Mouse (Mus musculus) CH12.LX (cell line): Measurements from ENCODE around the gene Slc46a2. TPM values are rescaled to one million over a fixed set of nuclear protein-coding genes. Genes with fewer than 3 reads are reported as not detected.

Experiments
- DNase-seq: peaks from one replicate; pipeline ENCODE4 v3.0.0-alpha.2; 2013; ENCODE audit errors: extremely low read depth
- H3K27ac ChIP-seq: 2 replicates; pipeline ENCODE4 v1.5.1; 2012; ENCODE audit warnings: low read depth, mild to moderate bottlenecking, control low read depth, moderate library complexity; ENCODE audit not compliant: insufficient read depth
- H3K27me3 ChIP-seq: replicated peaks from 2 replicates; pipeline ENCODE3; 2012; ENCODE audit warnings: inconsistent platforms
- H3K36me3 ChIP-seq, 2 experiments: replicated peaks in 1 of 2; 2 replicates each; pipeline versions ENCODE3 to v1.6.1; 2012; ENCODE audit warnings: inconsistent platforms in 1 of 2, low read length in 1 of 2, mild to moderate bottlenecking in 1 of 2, mixed read lengths in 1 of 2, moderate library complexity in 1 of 2; ENCODE audit not compliant: control insufficient read depth in 1 of 2, insufficient read depth in 1 of 2
- H3K4me1 ChIP-seq, 2 experiments: 2 replicates each; pipeline ENCODE4 v1.6.1; 2012; ENCODE audit warnings: inconsistent platforms in 1 of 2, moderate library complexity in 1 of 2; ENCODE audit not compliant: insufficient read depth in 2 of 2, control insufficient read depth in 1 of 2
- H3K4me2 ChIP-seq: 2 replicates; pipeline ENCODE4 v1.6.1; 2012; ENCODE audit warnings: low read depth, mild to moderate bottlenecking, control low read depth; ENCODE audit not compliant: poor library complexity, insufficient read depth, severe bottlenecking
- H3K4me3 ChIP-seq, 3 experiments: fragments of 150-350 bp in 1 of 3; sonication (generic) in 1 of 3; replicated peaks in 1 of 3; 2 replicates each; pipeline versions ENCODE3 to v1.5.1; 2011 to 2012; ENCODE audit warnings: low read depth in 2 of 3, low read length in 2 of 3, mild to moderate bottlenecking in 2 of 3, moderate library complexity in 2 of 3, control low read depth in 1 of 3, improper control_type of control experiment in 1 of 3, inconsistent platforms in 1 of 3, mixed read lengths in 1 of 3; ENCODE audit not compliant: poor library complexity in 1 of 3
- H3K79me2 ChIP-seq: replicated peaks from 2 replicates; pipeline ENCODE4 v1.6.1; 2012; ENCODE audit warnings: mild to moderate bottlenecking, moderate library complexity; ENCODE audit not compliant: control insufficient read depth, poor library complexity, insufficient read depth, severe bottlenecking; ENCODE audit errors: extremely low read depth
- H3K9ac ChIP-seq: 2 replicates; pipeline ENCODE4 v1.6.1; 2012; ENCODE audit warnings: low read depth, mild to moderate bottlenecking, control low read depth, moderate library complexity; ENCODE audit not compliant: insufficient read depth
- H3K9me3 ChIP-seq: replicated peaks from 2 replicates; pipeline ENCODE3; 2012; ENCODE audit warnings: low read length, inconsistent platforms, mixed read lengths
- BHLHE40 ChIP-seq: IDR thresholded peaks from 2 replicates; pipeline ENCODE4 v1.6.1; 2011; ENCODE audit warnings: mild to moderate bottlenecking, low read depth, low read length, improper control_type of control experiment
- CHD2 ChIP-seq: IDR thresholded peaks from 2 replicates; pipeline ENCODE4 v1.6.1; 2011; ENCODE audit warnings: low read length, improper control_type of control experiment
- CTCF ChIP-seq, 2 experiments: IDR thresholded peaks in 1 of 2; conservative IDR thresholded peaks in 1 of 2; 2 replicates each; pipeline ENCODE4 v1.5.1; 2011 to 2012; ENCODE audit warnings: low read depth in 2 of 2, low read length in 2 of 2, improper control_type of control experiment in 1 of 2, inconsistent platforms in 1 of 2, mild to moderate bottlenecking in 1 of 2, moderate library complexity in 1 of 2
- E2F4 ChIP-seq: IDR thresholded peaks from 2 replicates; pipeline ENCODE4 v1.6.1; 2011; ENCODE audit warnings: low read depth, low read length, improper control_type of control experiment; ENCODE audit not compliant: insufficient replicate concordance
- ELF1 ChIP-seq: IDR thresholded peaks from 2 replicates; pipeline ENCODE4 v1.6.1; 2014; ENCODE audit warnings: low read depth, mild to moderate bottlenecking, inconsistent platforms, low read length, improper control_type of control experiment
- EP300 ChIP-seq: IDR thresholded peaks from 2 replicates; pipeline ENCODE4 v1.6.1; 2011; ENCODE audit warnings: low read length, improper control_type of control experiment
- ETS1 ChIP-seq: conservative IDR thresholded peaks from 2 replicates; pipeline ENCODE4 v1.6.1; 2012; ENCODE audit warnings: low read depth, mild to moderate bottlenecking, inconsistent platforms, low read length, improper control_type of control experiment, moderate library complexity
- IRF4 ChIP-seq: IDR thresholded peaks from 2 replicates; pipeline ENCODE4 v1.6.1; 2014; ENCODE audit warnings: low read depth, mild to moderate bottlenecking, inconsistent platforms, low read length, improper control_type of control experiment
- JUN ChIP-seq: IDR thresholded peaks from 2 replicates; pipeline ENCODE4 v1.6.1; 2011; ENCODE audit warnings: low read depth, mild to moderate bottlenecking, low read length, improper control_type of control experiment, moderate library complexity; ENCODE audit not compliant: insufficient read depth
- JUND ChIP-seq: conservative IDR thresholded peaks from 2 replicates; pipeline ENCODE4 v1.6.1; 2011; ENCODE audit warnings: low read depth, low read length, improper control_type of control experiment
- KAT2A ChIP-seq: IDR thresholded peaks from 2 replicates; pipeline ENCODE4 v1.6.1; 2012; ENCODE audit warnings: low read length, improper control_type of control experiment, inconsistent platforms; ENCODE audit not compliant: insufficient replicate concordance
- MAFK ChIP-seq: IDR thresholded peaks from 2 replicates; pipeline ENCODE4 v1.6.1; 2011; ENCODE audit warnings: low read length, improper control_type of control experiment; ENCODE audit not compliant: insufficient replicate concordance
- MAZ ChIP-seq: IDR thresholded peaks from 2 replicates; pipeline ENCODE4 v1.6.1; 2012; ENCODE audit warnings: low read depth, mild to moderate bottlenecking, inconsistent platforms, low read length, improper control_type of control experiment, moderate library complexity
- MEF2A ChIP-seq: IDR thresholded peaks from 2 replicates; pipeline ENCODE4 v1.6.1; 2014; ENCODE audit warnings: low read depth, mild to moderate bottlenecking, inconsistent platforms, low read length, improper control_type of control experiment, borderline replicate concordance
- NELFE ChIP-seq: IDR thresholded peaks from 2 replicates; pipeline ENCODE4 v1.6.1; 2011; ENCODE audit warnings: low read depth, low read length, improper control_type of control experiment
- POLR2AphosphoS2 ChIP-seq: IDR thresholded peaks from 2 replicates; pipeline ENCODE4 v1.6.1; 2011; ENCODE audit warnings: low read depth, low read length, improper control_type of control experiment
- RCOR1 ChIP-seq: conservative IDR thresholded peaks from 2 replicates; pipeline ENCODE4 v1.6.1; 2012; ENCODE audit warnings: low read depth, mild to moderate bottlenecking, inconsistent platforms, low read length, improper control_type of control experiment
- SIN3A ChIP-seq: IDR thresholded peaks from 2 replicates; pipeline ENCODE4 v1.6.1; 2012; ENCODE audit warnings: low read length, improper control_type of control experiment, inconsistent platforms
- TBP ChIP-seq: conservative IDR thresholded peaks from 2 replicates; pipeline ENCODE4 v1.6.1; 2011; ENCODE audit warnings: low read depth, low read length, improper control_type of control experiment
- TCF12 ChIP-seq: IDR thresholded peaks from 2 replicates; pipeline ENCODE4 v1.6.1; 2014; ENCODE audit warnings: low read depth, mild to moderate bottlenecking, inconsistent platforms, low read length, improper control_type of control experiment
- UBTF ChIP-seq: IDR thresholded peaks from 2 replicates; pipeline ENCODE4 v1.6.1; 2012; ENCODE audit warnings: low read depth, mild to moderate bottlenecking, inconsistent platforms, low read length, improper control_type of control experiment, moderate library complexity
- USF1 ChIP-seq: IDR thresholded peaks from 2 replicates; pipeline ENCODE4 v1.6.1; 2014; ENCODE audit warnings: low read depth, mild to moderate bottlenecking, inconsistent platforms, low read length, improper control_type of control experiment
- USF2 ChIP-seq: conservative IDR thresholded peaks from 2 replicates; pipeline ENCODE4 v1.6.1; 2011; ENCODE audit warnings: low read depth, low read length, improper control_type of control experiment
- ZKSCAN1 ChIP-seq: IDR thresholded peaks from 2 replicates; pipeline ENCODE4 v1.6.1; 2012; ENCODE audit warnings: low read depth, inconsistent platforms, low read length, improper control_type of control experiment, borderline replicate concordance
- ZNF384 ChIP-seq: IDR thresholded peaks from 2 replicates; pipeline ENCODE4 v1.6.1; 2012; ENCODE audit warnings: low read depth, low read length, improper control_type of control experiment, inconsistent platforms
- dilution Hi-C: fragments of 300-500 bp; cut with MboI; formaldehyde crosslinking; loops from 2 replicates; pipeline ENCODE4 v1.14.3; 2020; ENCODE audit warnings: low sequenced_read_pairs; ENCODE audit not compliant: extremely low pct_unique_long_range_greater_than_20kb, extremely low pct_ligation_motif_present
- in situ Hi-C: fragments of 300-500 bp; cut with MboI; formaldehyde crosslinking; loops from 3 replicates; pipeline ENCODE4 v1.14.3; 2019; ENCODE audit warnings: low sequenced_read_pairs, low pct_ligation_motif_present, low pct_unique_long_range_greater_than_20kb, mixed read lengths
- polyA plus RNA-seq: library from polyadenylated mRNA; unstranded; fragments of >175 nt; gene quantifications from 2 replicates; pipeline ENCODE4 v1.2.1, GENCODE M21; 2012; ENCODE audit warnings: low read depth; ENCODE audit not compliant: insufficient read length
- total RNA-seq, 2 experiments: library from RNA; depleted of rRNA; stranded (reverse); fragments of 300-350 nt in 1 of 2; fragments of >200 nt in 1 of 2; gene quantifications; 2 replicates each; pipeline ENCODE4 v1.2.3; 2012 to 2014

The Slc46a2 gene
- total and polyA plus RNA-seq, 3 experiments = not detected

- TF ChIP-seq MAFK (no peak), BHLHE40 (no peak), E2F4 (no peak), ZKSCAN1 (no peak), ELF1 (no peak), CTCF (conservative IDR thresholded peaks at IDR 0.05 in 1 of 2, IDR thresholded peaks at IDR 0.05 in 1 of 2; ENCODE audit: low read depth in 2 of 2, low read length in 2 of 2) (no peak), SIN3A (no peak)
- DNase-seq = no peak
- Histone ChIP-seq H3K27ac (no peak overlapping the region), H3K4me1 (peaks cover 2 to 17% of the 10 kb centered on the region in 2 experiments; a peak in 3 of 4 replicates), H3K9me3 (no peaks in the 10 kb centered on the region), H3K27me3 (no peaks in the 10 kb centered on the region), H3K9ac (no peak overlapping the region), H3K4me3 (no peak overlapping the region), H3K79me2 (no peaks in the 10 kb centered on the region), H3K4me2 (no peak overlapping the region), H3K36me3 (peaks cover 54 to 99% of the 10 kb centered on the region in 2 experiments)
- in situ Hi-C loops (no loop called here), dilution Hi-C loops (no loop called here)
These were observed 18.9 kb downstream of the Slc46a2 start for GRCm38 (mm10) chr4:59896000-59896399.

- H3K4me3 ChIP-seq = no peak overlapping the region
- peaks cover 54 to 97% of the 10 kb centered on the region in 2 experiments for H3K36me3 ChIP-seq
- dilution Hi-C loops = no loop called here
- H3K27ac ChIP-seq = no peak overlapping the region
- no peaks in the 10 kb centered on the region for H3K27me3 ChIP-seq
- H3K4me2 ChIP-seq = no peak overlapping the region
- H3K9ac ChIP-seq = no peak overlapping the region
- DNase-seq = peak; percentile 58
- in situ Hi-C loops = no loop called here
- H3K79me2 ChIP-seq = no peaks in the 10 kb centered on the region
- no peak for TF ChIP-seq CTCF (conservative IDR thresholded peaks at IDR 0.05 in 1 of 2, IDR thresholded peaks at IDR 0.05 in 1 of 2; ENCODE audit: low read depth in 2 of 2, low read length in 2 of 2)
- TF ChIP-seq ZKSCAN1 = no peak
- no peak for TF ChIP-seq TBP
- TF ChIP-seq ZNF384 = no peak
- TF ChIP-seq UBTF = no peak
- no peak for TF ChIP-seq NELFE
- TF ChIP-seq MEF2A = no peak
- peak; percentile 38; the same call in 1 of the 2 replicates for TF ChIP-seq IRF4
- no peak for TF ChIP-seq TCF12
- no peak for TF ChIP-seq E2F4
- TF ChIP-seq MAFK = peak; percentile 37; the same call in 1 of the 2 replicates
- TF ChIP-seq JUND = 0 out of 2 replicates have a peak, but pooled peaks have one; percentile 21
- TF ChIP-seq EP300 = peak; percentile 54; the same call in 1 of the 2 replicates
- no peak for TF ChIP-seq USF1
- TF ChIP-seq ETS1 = peak; percentile 71
- TF ChIP-seq POLR2AphosphoS2 = no peak
- no peak for TF ChIP-seq USF2
- TF ChIP-seq BHLHE40 = 0 out of 2 replicates have a peak, but pooled peaks have one; percentile 23
- TF ChIP-seq RCOR1 = no peak
- no peak for TF ChIP-seq JUN
- TF ChIP-seq CHD2 = no peak
- no peak for TF ChIP-seq MAZ
- no peak for TF ChIP-seq KAT2A
- H3K4me1 ChIP-seq = peaks cover 2 to 17% of the 10 kb centered on the region in 2 experiments; a peak in 3 of 4 replicates
- no peaks in the 10 kb centered on the region for H3K9me3 ChIP-seq
These were observed 19.8 kb downstream of the Slc46a2 start for GRCm38 (mm10) chr4:59894977-59895575.
